Comparison of ENCODE assay signal across 8 mouse cellular contexts in the genomic region with DNA sequence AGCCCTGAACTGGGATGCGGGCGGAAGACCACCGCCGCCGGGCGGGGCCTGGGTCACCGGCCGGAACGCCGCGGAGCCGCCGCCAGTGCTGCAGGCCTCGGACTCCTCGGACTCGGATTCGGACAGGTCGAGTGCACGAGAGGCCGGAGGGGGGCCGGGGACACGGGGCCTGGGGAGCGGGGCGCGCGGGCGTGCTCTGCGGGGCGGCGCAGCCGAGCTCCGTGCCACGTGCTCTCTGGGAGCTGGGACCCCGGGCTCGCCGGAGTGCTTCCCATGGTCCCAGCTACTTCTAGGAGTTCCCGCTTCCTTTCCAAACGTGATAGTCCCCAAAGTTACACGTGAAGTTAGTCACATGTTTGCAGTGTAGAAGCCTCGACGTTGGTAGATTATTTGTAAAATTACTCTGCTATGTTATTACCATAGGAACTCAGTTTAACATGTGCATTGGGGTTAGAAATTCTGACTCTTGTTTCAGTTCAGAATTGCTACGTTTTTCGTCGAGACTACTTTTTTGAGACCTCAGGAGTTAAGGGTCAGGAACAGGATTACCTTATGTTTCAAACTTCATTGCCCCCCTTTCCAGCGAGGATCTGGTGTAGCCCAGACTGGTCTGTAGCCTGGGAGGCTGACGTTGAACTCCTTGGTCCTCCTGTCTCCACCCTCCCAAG. TPM values are rescaled to one million over a fixed set of nuclear protein-coding genes. Genes with fewer than 3 reads are reported as not detected.
DNase-seq lines count a peak whose midpoint lies in the region; ATAC-seq and TF ChIP-seq lines count a peak whose summit lies in the region.

No protein-coding gene starts in this region.

- TF ChIP-seq POLR2A in cerebellum, adult 2 months (IDR thresholded peaks at IDR 0.05; ENCODE audit: borderline replicate concordance, insufficient read depth, low read length) = no peak

- peak overlapping the region; percentile 83 for H3K4me2 ChIP-seq in hindbrain, embryonic 15.5 days
- peak overlapping the region; percentile 81 for H3K4me2 ChIP-seq in limb, embryonic 13.5 days (replicated peaks)
- H3K4me2 ChIP-seq in midbrain, embryonic 12.5 days (replicated peaks) = peak overlapping the region; percentile 81
- peak overlapping the region; percentile 66 for H3K4me2 ChIP-seq in stomach, embryonic 14.5 days (replicated peaks; ENCODE audit: low read depth, low read length)

- peak overlapping the region; percentile 47 for H3K4me3 ChIP-seq in cerebellum, adult 2 months (replicated peaks; ENCODE audit: insufficient read depth, low read depth, low read length)
- H3K4me3 ChIP-seq in hindbrain, embryonic 15.5 days = peak overlapping the region; percentile 93
- peak overlapping the region; percentile 81 for H3K4me3 ChIP-seq in limb, embryonic 13.5 days
- peak overlapping the region; percentile 93 for H3K4me3 ChIP-seq in midbrain, embryonic 12.5 days
- H3K4me3 ChIP-seq in stomach, embryonic 14.5 days (ENCODE audit: low read depth, low read length) = peak overlapping the region; percentile 65

- peak overlapping the region; percentile 55 for H3K9ac ChIP-seq in hindbrain, embryonic 15.5 days
- H3K9ac ChIP-seq in limb, embryonic 13.5 days = peak overlapping the region; percentile 82
- H3K9ac ChIP-seq in midbrain, embryonic 12.5 days (replicated peaks) = peak overlapping the region; percentile 79
- peak overlapping the region; percentile 61 for H3K9ac ChIP-seq in stomach, embryonic 14.5 days (replicated peaks; ENCODE audit: low read depth, low read length)

- H3K27ac ChIP-seq in cerebellum, adult 2 months (ENCODE audit: insufficient read depth, low read length) = no peak overlapping the region
- no peak overlapping the region for H3K27ac ChIP-seq in hindbrain, embryonic 15.5 days (replicated peaks)
- H3K27ac ChIP-seq in limb, embryonic 13.5 days = no peak overlapping the region; the same call in 1 of the 2 replicates
- no peak overlapping the region for H3K27ac ChIP-seq in midbrain, embryonic 12.5 days (replicated peaks)
- H3K27ac ChIP-seq in stomach, embryonic 14.5 days (ENCODE audit: low read length) = no peak overlapping the region

- H3K36me3 ChIP-seq in hindbrain, embryonic 15.5 days = no peaks in the 10 kb centered on the region
- peaks cover 7% of the 10 kb centered on the region; the same call in 1 of the 2 replicates for H3K36me3 ChIP-seq in limb, embryonic 13.5 days
- H3K36me3 ChIP-seq in midbrain, embryonic 12.5 days = 0 out of 2 replicates have a peak, but pooled peaks cover 6% of the 10 kb centered on the region
- 0 out of 2 replicates have a peak, but pooled peaks cover 4% of the 10 kb centered on the region for H3K36me3 ChIP-seq in stomach, embryonic 14.5 days (ENCODE audit: control insufficient read depth, insufficient read depth, low read length)

- peak; percentile 30 to 49 for DNase-seq in layer of hippocampus, postnatal 10 days (ENCODE audit: low spot score in 2 of 2)
- DNase-seq in layer of hippocampus, adult 9-11 months = no peak
- peak; percentile 26 to 34 for DNase-seq in cerebellum, adult 2 months
- peak; percentile 35 for DNase-seq in forelimb bud, embryonic 11.5 days (ENCODE audit: low read depth, low spot score)

- no peaks in the 10 kb centered on the region for H3K4me1 ChIP-seq in cerebellum, adult 2 months (ENCODE audit: control insufficient read depth, insufficient read depth, low read length)
- peaks cover 15% of the 10 kb centered on the region for H3K4me1 ChIP-seq in hindbrain, embryonic 15.5 days (replicated peaks)
- peaks cover 13% of the 10 kb centered on the region for H3K4me1 ChIP-seq in limb, embryonic 13.5 days
- peaks cover 17% of the 10 kb centered on the region for H3K4me1 ChIP-seq in midbrain, embryonic 12.5 days
- H3K4me1 ChIP-seq in stomach, embryonic 14.5 days (ENCODE audit: control insufficient read depth, insufficient read depth, low read length) = peaks cover 11% of the 10 kb centered on the region; the same call in 1 of the 2 replicates

- ATAC-seq in hindbrain, embryonic 15.5 days (ENCODE audit: low FRiP score, low read depth) = peak; percentile 32; the same call in 1 of the 2 replicates
- ATAC-seq in limb, embryonic 13.5 days (ENCODE audit: low FRiP score, low read depth) = peak; percentile 70
- ATAC-seq in midbrain, embryonic 12.5 days (ENCODE audit: low FRiP score, low read depth) = peak; percentile 68
- ATAC-seq in stomach, embryonic 14.5 days (ENCODE audit: insufficient number of reproducible peaks, insufficient read depth, low FRiP score, low read depth) = peak; percentile 68; the same call in 1 of the 2 replicates

- H3K27me3 ChIP-seq in cerebellum, adult 2 months (ENCODE audit: control insufficient read depth, insufficient read depth, low read length) = no peaks in the 10 kb centered on the region
- H3K27me3 ChIP-seq in hindbrain, embryonic 15.5 days = no peaks in the 10 kb centered on the region
- H3K27me3 ChIP-seq in limb, embryonic 13.5 days = no peaks in the 10 kb centered on the region
- no peaks in the 10 kb centered on the region for H3K27me3 ChIP-seq in midbrain, embryonic 12.5 days
- H3K27me3 ChIP-seq in stomach, embryonic 14.5 days (ENCODE audit: control insufficient read depth, insufficient read depth, low read length) = no peaks in the 10 kb centered on the region

- TF ChIP-seq CTCF in cerebellum, adult 2 months (IDR thresholded peaks at IDR 0.05; ENCODE audit: borderline replicate concordance, insufficient read depth, low read depth, low read length) = no peak

- WGBS in cerebellum, adult 2 months = 3% methylated on average over 43 of the region's 46 CpGs
- WGBS in hindbrain, embryonic 15.5 days = 1% methylated on average over 44 of the region's 46 CpGs
- WGBS in limb, embryonic 13.5 days = 1% methylated on average over 42 of the region's 46 CpGs
- WGBS in midbrain, embryonic 12.5 days = under 1% methylated on average over 40 of the region's 46 CpGs
- WGBS in stomach, embryonic 14.5 days = 1% methylated on average over 46 of the region's 46 CpGs

- no peaks in the 10 kb centered on the region for H3K9me3 ChIP-seq in hindbrain, embryonic 15.5 days
- H3K9me3 ChIP-seq in limb, embryonic 13.5 days = no peaks in the 10 kb centered on the region
- no peaks in the 10 kb centered on the region for H3K9me3 ChIP-seq in midbrain, embryonic 12.5 days
- no peaks in the 10 kb centered on the region for H3K9me3 ChIP-seq in stomach, embryonic 14.5 days (ENCODE audit: control insufficient read depth, low read depth, low read length)

RNA-seq across cellular contexts. Expression of gene Naf1, which starts 1.0 kb away (rescaled TPM):
- 10 to 100 TPM; 14.7 to 15.7 TPM for total RNA-seq in layer of hippocampus, postnatal 10 days (2021)
- polyA plus RNA-seq in cerebellum, adult 2 months (2012; rRNA removed) = 6.4 and 7.0 TPM in 2 replicates
- polyA plus RNA-seq in hindbrain, embryonic 15.5 days (2015; fragmentation: Nextera tagmentation; extraction: Ambion mirVana) = 2.4 and 2.5 TPM in 2 replicates
- polyA plus RNA-seq in limb, embryonic 13.5 days (2015; fragmentation: Nextera tagmentation; extraction: Ambion mirVana) = 2.9 and 3.4 TPM in 2 replicates
- 2.7 and 4.2 TPM in 2 replicates for polyA plus RNA-seq in midbrain, embryonic 12.5 days (2016; fragmentation: Nextera tagmentation; extraction: Ambion mirVana)
- polyA plus RNA-seq in stomach, embryonic 14.5 days (2014; fragmentation: Nextera tagmentation; extraction: Ambion mirVana) = 5.4 and 5.6 TPM in 2 replicates
